Mouse (Mus musculus) forebrain, embryonic 11.5 days (tissue): ENCODE data around the gene Gbp2b. TPM values are rescaled to one million over a fixed set of nuclear protein-coding genes. Genes with fewer than 3 reads are reported as not detected.

ENCODE experiments used
- ATAC-seq: fragments of 200-750 bp; cut with Nextera tagmentation; replicated peaks from 2 replicates; pipeline ENCODE4 v1.8.0; 2017; ENCODE audit warnings: moderate TSS enrichment; ENCODE audit not compliant: low FRiP score
- DNase-seq: peaks from one replicate; pipeline ENCODE4 v3.0.0-alpha.2; 2017; ENCODE audit warnings: low spot score
- H3K27ac ChIP-seq: fragments of 300-500 bp; sonication (generic); 2 replicates; pipeline ENCODE4 v1.5.1; 2014; ENCODE audit warnings: low read depth, low read length
- H3K27me3 ChIP-seq: fragments of 300-500 bp; sonication (generic); 2 replicates; pipeline ENCODE4 v1.6.1; 2014; ENCODE audit warnings: mild to moderate bottlenecking, low read length, mixed read lengths; ENCODE audit not compliant: control insufficient read depth, insufficient read depth
- H3K36me3 ChIP-seq: fragments of 300-500 bp; sonication (generic); 2 replicates; pipeline ENCODE4 v1.6.1; 2014; ENCODE audit warnings: mild to moderate bottlenecking, low read length, moderate library complexity, mixed read lengths; ENCODE audit not compliant: control insufficient read depth, insufficient read depth
- H3K4me1 ChIP-seq: fragments of 300-500 bp; sonication (generic); replicated peaks from 2 replicates; pipeline ENCODE4 v1.6.1; 2014; ENCODE audit warnings: low read length, mixed read lengths; ENCODE audit not compliant: control insufficient read depth, insufficient read depth
- H3K4me2 ChIP-seq: fragments of 300-500 bp; sonication (generic); 2 replicates; pipeline ENCODE4 v1.6.1; 2014; ENCODE audit warnings: low read depth, mild to moderate bottlenecking, low read length, moderate library complexity, mixed read lengths; ENCODE audit not compliant: severe bottlenecking
- H3K4me3 ChIP-seq: fragments of 300-500 bp; sonication (generic); 2 replicates; pipeline ENCODE4 v1.5.1; 2014; ENCODE audit warnings: low read depth, low read length
- H3K9ac ChIP-seq: fragments of 300-500 bp; sonication (generic); 2 replicates; pipeline ENCODE4 v1.6.1; 2014; ENCODE audit warnings: low read length
- H3K9me3 ChIP-seq: fragments of 300-500 bp; sonication (generic); 2 replicates; pipeline ENCODE4 v1.6.1; 2016; ENCODE audit warnings: low read length, mixed read lengths; ENCODE audit not compliant: control insufficient read depth
- WGBS: fragments of 180-500 bp; shearing (Covaris S2); extraction: QIAGEN DNeasy Blood & Tissue Kit; methylation state at CpG from one replicate; pipeline ENCODE4 v1.1.7; 2014; 5-methylcytosine and 5-hydroxymethylcytosine counted together
- polyA plus RNA-seq: library from polyadenylated mRNA; unstranded; fragments of >200 nt; fragmentation: Nextera tagmentation; extraction: Ambion mirVana; gene quantifications from 2 replicates; pipeline ENCODE4 v1.2.1, GENCODE M21; 2014

Gbp2b gene
- polyA plus RNA-seq, 1 experiment from 2014 or later, result not detected

DNA sequence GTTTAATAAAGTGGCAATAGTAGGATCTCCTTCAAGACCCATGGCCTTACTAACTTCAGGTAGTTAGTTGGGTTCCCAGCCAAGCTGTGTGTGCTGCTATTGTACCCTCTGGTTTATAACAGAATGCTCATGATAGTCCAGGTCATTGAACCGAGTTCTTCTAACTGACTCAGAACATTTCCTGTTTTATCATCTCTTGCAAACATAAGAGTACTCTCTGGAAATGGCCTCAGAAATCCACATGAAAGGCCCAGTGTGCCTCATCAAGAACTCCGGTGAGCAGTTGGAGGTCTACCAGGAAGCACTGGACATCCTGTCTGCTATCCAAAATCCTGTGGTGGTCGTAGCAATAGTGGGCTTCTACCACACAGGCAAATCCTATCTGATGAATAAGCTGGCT is 3.3 kb downstream of the Gbp2b start:
- no peak overlapping the region for H3K4me3 ChIP-seq
- no peaks in the 10 kb centered on the region for H3K4me1 ChIP-seq
- WGBS, result 81% methylated on average over 3 of the region's 3 CpGs
- H3K9ac ChIP-seq, result no peak overlapping the region
- H3K27ac ChIP-seq, result no peak overlapping the region
- no peaks in the 10 kb centered on the region for H3K27me3 ChIP-seq
- ATAC-seq (no peak), DNase-seq (no peak)
- no peaks in the 10 kb centered on the region for H3K36me3 ChIP-seq
- no peaks in the 10 kb centered on the region for H3K9me3 ChIP-seq
- no peak overlapping the region for H3K4me2 ChIP-seq

DNA sequence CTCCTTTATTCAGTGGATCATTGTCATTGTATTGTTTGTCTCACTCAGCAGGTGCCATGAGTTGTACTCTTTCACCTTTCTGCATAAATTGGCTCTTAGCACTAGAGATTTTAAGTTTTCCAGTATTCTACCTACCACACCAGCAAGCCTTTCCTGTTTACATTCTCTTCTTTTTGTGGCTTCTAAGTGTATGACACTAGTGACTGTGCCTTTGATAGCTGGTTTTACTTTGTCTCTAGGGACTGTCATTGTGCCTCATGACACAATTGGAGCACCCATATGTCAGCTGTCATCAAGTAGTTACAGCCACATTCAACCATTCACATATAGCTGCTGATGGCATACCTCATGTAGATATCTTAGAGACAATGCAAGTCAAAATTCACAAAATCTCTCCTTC is 7.0 kb downstream of the Gbp2b start:
- Histone ChIP-seq H3K9me3 (no peaks in the 10 kb centered on the region), H3K36me3 (no peaks in the 10 kb centered on the region), H3K4me2 (no peak overlapping the region), H3K4me3 (no peak overlapping the region), H3K4me1 (no peaks in the 10 kb centered on the region), H3K27ac (no peak overlapping the region), H3K9ac (no peak overlapping the region), H3K27me3 (no peaks in the 10 kb centered on the region)
- no peak for ATAC-seq
- DNase-seq, result no peak

- ATAC-seq (no peak), DNase-seq (no peak)
- no peaks in the 10 kb centered on the region for H3K36me3 ChIP-seq
- WGBS, result 79% methylated on average over 3 of the region's 3 CpGs
- no peaks in the 10 kb centered on the region for H3K9me3 ChIP-seq
- H3K27me3 ChIP-seq, result no peaks in the 10 kb centered on the region
- H3K4me1 ChIP-seq, result no peaks in the 10 kb centered on the region
- H3K9ac ChIP-seq, result no peak overlapping the region
- H3K4me3 ChIP-seq, result no peak overlapping the region
- H3K27ac ChIP-seq, result no peak overlapping the region
- no peak overlapping the region for H3K4me2 ChIP-seq
Observed at GRCm38 (mm10) chr3:142618658-142619057, 24.0 kb downstream of the Gbp2b start.

DNA sequence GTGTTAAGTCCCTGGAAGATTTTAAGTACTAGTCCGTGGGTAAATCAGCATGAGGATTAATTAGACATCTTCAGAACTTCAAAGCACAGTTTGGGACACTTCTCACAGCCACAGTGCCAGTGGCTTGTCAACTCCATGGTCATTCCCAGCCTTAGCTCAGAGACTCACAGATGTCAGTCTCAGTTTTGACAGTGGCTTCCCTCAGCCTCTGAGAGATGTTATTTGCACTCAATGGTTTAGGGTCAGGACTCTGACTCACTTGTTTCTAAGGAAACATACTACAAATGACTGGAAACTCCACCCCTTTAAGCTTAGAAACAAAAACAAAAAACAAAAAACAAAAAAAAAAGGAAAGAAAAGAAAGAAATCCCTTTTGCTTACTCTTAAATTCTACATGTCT is 25.0 kb downstream of the Gbp2b start:
- no peaks in the 10 kb centered on the region for H3K27me3 ChIP-seq
- WGBS, result 14% methylated on average over 1 of the region's 1 CpGs
- ATAC-seq, result no peak

GRCm38 (mm10) chr3:142620111-142620955 is 25.7 kb downstream of the Gbp2b start, which contains the start of gene Gbp2:
Gbp2 (plus strand) TSS chr3:142620602.
- Histone ChIP-seq H3K9ac (no peak within 1 kb of the TSS), H3K9me3 (no peaks in the 10 kb centered on the region), H3K4me3 (no peak within 1 kb of the TSS), H3K4me2 (no peak within 1 kb of the TSS), H3K4me1 (no peaks in the 10 kb centered on the region), H3K27ac (no peak within 1 kb of the TSS), H3K27me3 (no peaks in the 10 kb centered on the region), H3K36me3 (no peaks in the 10 kb centered on the region)
- WGBS, result 82% methylated on average over 4 of the region's 4 CpGs
- no peak for DNase-seq
- ATAC-seq, result no peak

More for the DNA sequence above, 25.0 kb downstream of the Gbp2b start:
- no peaks in the 10 kb centered on the region for H3K36me3 ChIP-seq
- H3K4me2 ChIP-seq, result no peak overlapping the region
- H3K9me3 ChIP-seq, result no peaks in the 10 kb centered on the region
- DNase-seq, result no peak
- no peak overlapping the region for H3K9ac ChIP-seq
- H3K4me3 ChIP-seq, result no peak overlapping the region
- H3K27ac ChIP-seq, result no peak overlapping the region
- no peaks in the 10 kb centered on the region for H3K4me1 ChIP-seq

- DNase-seq (no peak), ATAC-seq (no peak)
- no peaks in the 10 kb centered on the region for H3K9me3 ChIP-seq
- no peaks in the 10 kb centered on the region for H3K36me3 ChIP-seq
- H3K4me2 ChIP-seq, result no peak overlapping the region
- no peak overlapping the region for H3K9ac ChIP-seq
- no peak overlapping the region for H3K27ac ChIP-seq
- H3K4me1 ChIP-seq, result no peaks in the 10 kb centered on the region
- 58% methylated on average over 3 of the region's 3 CpGs for WGBS
- no peak overlapping the region for H3K4me3 ChIP-seq
- H3K27me3 ChIP-seq, result no peaks in the 10 kb centered on the region
Observed at GRCm38 (mm10) chr3:142620956-142621562, 26.4 kb downstream of the Gbp2b start.

- Histone ChIP-seq H3K27ac (no peak overlapping the region), H3K9me3 (no peaks in the 10 kb centered on the region), H3K9ac (no peak overlapping the region), H3K4me1 (no peaks in the 10 kb centered on the region), H3K27me3 (no peaks in the 10 kb centered on the region), H3K4me3 (no peak overlapping the region), H3K4me2 (no peak overlapping the region), H3K36me3 (no peaks in the 10 kb centered on the region)
- DNase-seq (no peak), ATAC-seq (no peak)
- 91% methylated on average over 8 of the region's 8 CpGs for WGBS
Observed at GRCm38 (mm10) chr3:142630385-142630784, 35.7 kb downstream of the Gbp2b start.

DNA sequence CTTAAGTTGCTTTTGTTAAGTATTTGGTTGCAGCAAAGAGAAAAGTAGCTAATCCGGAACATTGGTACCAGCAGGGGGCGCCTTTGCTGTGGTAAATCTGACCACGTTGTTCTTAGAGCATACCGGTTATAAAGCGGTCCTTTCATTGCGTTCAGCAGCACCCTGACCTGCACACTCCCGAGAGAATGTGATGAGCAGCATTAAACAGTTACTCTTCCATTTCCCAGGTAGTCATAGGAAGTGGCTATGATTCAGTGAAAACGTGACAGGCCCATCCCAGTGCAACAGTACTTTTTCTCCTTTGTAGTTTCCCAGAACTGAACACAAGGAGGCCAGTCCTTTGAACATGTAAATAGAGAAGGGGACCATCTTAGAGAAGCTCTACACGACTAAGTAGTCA is 45.6 kb downstream of the Gbp2b start:
- ATAC-seq, result 0 out of 2 replicates have a peak, but pooled peaks have one; percentile 51

More for the DNA sequence above, 45.6 kb downstream of the Gbp2b start:
- H3K4me1 ChIP-seq, result no peaks in the 10 kb centered on the region
- peak; percentile 84 for DNase-seq
- WGBS, result 6% methylated on average over 9 of the region's 9 CpGs
- H3K9ac ChIP-seq, result no peak overlapping the region
- H3K9me3 ChIP-seq, result no peaks in the 10 kb centered on the region
- H3K36me3 ChIP-seq, result no peaks in the 10 kb centered on the region
- no peak overlapping the region for H3K4me2 ChIP-seq
- H3K27ac ChIP-seq, result no peak overlapping the region
- H3K4me3 ChIP-seq, result no peak overlapping the region
- H3K27me3 ChIP-seq, result no peaks in the 10 kb centered on the region
